Mouse (Mus musculus) forebrain, embryonic 10.5 days (tissue): ENCODE measurements around the gene Elf5. TPM values are rescaled to one million over a fixed set of nuclear protein-coding genes. Genes with fewer than 3 reads are reported as not detected.
A peak's percentile ranks its signal among the peaks of the same experiment; 100 is the strongest.

Experiments used
- DNase-seq: peaks from one replicate; pipeline ENCODE4 v3.0.0-alpha.2; 2017; ENCODE audit warnings: low spot score; ENCODE audit errors: extremely low spot score
- H3K27ac ChIP-seq: fragments of 300-500 bp; sonication (generic); 2 replicates; pipeline ENCODE4 v1.5.1; 2016; ENCODE audit warnings: mild to moderate bottlenecking
- H3K27me3 ChIP-seq: fragments of 300-500 bp; sonication (generic); 2 replicates; pipeline ENCODE4 v1.6.1; 2016; ENCODE audit warnings: mild to moderate bottlenecking; ENCODE audit not compliant: poor library complexity, severe bottlenecking
- H3K36me3 ChIP-seq: fragments of 300-500 bp; sonication (generic); replicated peaks from 2 replicates; pipeline ENCODE4 v1.6.1; 2016; ENCODE audit warnings: mild to moderate bottlenecking, moderate library complexity
- H3K4me1 ChIP-seq: fragments of 300-500 bp; sonication (generic); 2 replicates; pipeline ENCODE4 v1.6.1; 2016
- H3K4me3 ChIP-seq: fragments of 300-500 bp; sonication (generic); 2 replicates; pipeline ENCODE4 v1.5.1; 2016; ENCODE audit warnings: mild to moderate bottlenecking, moderate library complexity
- H3K9me3 ChIP-seq: fragments of 300-500 bp; sonication (generic); 2 replicates; pipeline ENCODE4 v1.6.1; 2016; ENCODE audit warnings: mild to moderate bottlenecking, moderate library complexity
- WGBS: fragments of 180-500 bp; shearing (Covaris S2); methylation state at CpG from one replicate; pipeline ENCODE4 v1.1.7; 2016; 5-methylcytosine and 5-hydroxymethylcytosine counted together
- polyA plus RNA-seq: library from polyadenylated mRNA; unstranded; fragments of >200 nt; fragmentation: Nextera tagmentation; extraction: Ambion mirVana; gene quantifications from 2 replicates; pipeline ENCODE4 v1.2.1, GENCODE M21; 2016

Gene Elf5
- polyA plus RNA-seq, 1 experiment from 2014 or later: 0.07 TPM

GRCm38 (mm10) chr2:103483986-103484520, 72.6 kb downstream of the Elf5 start:
- no peak for DNase-seq

GRCm38 (mm10) chr2:103484617-103485401, 73.3 kb downstream of the Elf5 start, which contains the start of gene Cat:
Gene Cat (minus strand): TSS chr2:103485160.
- Histone ChIP-seq H3K27me3 (no peaks in the 10 kb centered on the region), H3K4me3 (peak within 1 kb of the TSS; percentile 91), H3K27ac (peak within 1 kb of the TSS; percentile 96), H3K4me1 (peaks cover 35% of the 10 kb centered on the region), H3K9me3 (no peaks in the 10 kb centered on the region), H3K36me3 (no peaks in the 10 kb centered on the region)
- 0% methylated on average over 41 of the region's 41 CpGs for WGBS
- peak; percentile 96 for DNase-seq

More at GRCm38 (mm10) chr2:103483986-103484520, 72.6 kb downstream of the Elf5 start:
- H3K4me1 ChIP-seq: peaks cover 28% of the 10 kb centered on the region
- 48% methylated on average over 5 of the region's 5 CpGs for WGBS
- peak overlapping the region; percentile 96 for H3K27ac ChIP-seq
- no peaks in the 10 kb centered on the region for H3K36me3 ChIP-seq
- H3K9me3 ChIP-seq: no peaks in the 10 kb centered on the region
- H3K27me3 ChIP-seq: no peaks in the 10 kb centered on the region
- peak overlapping the region; percentile 91 for H3K4me3 ChIP-seq

DNA sequence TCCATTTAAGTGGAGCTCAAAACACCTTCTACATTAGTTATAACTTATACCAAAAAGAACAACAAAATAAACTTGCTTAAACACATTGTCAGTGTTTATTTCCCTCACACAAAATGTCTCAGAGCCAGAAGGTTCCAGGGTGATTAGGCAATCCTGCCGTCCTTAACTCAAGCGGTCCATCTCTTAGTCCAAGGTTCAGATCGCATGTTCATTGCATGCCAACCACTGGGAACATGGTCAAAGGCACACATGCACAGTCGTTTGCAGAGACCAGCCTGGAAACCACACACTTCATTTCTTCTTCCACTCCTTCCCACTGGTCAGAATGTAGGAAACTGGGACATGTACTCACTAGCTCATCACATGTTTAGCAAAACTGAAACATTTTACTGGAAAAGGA, 81.0 kb downstream of the Elf5 start:
- H3K36me3 ChIP-seq: no peaks in the 10 kb centered on the region
- 90% methylated on average over 4 of the region's 4 CpGs for WGBS
- no peaks in the 10 kb centered on the region for H3K9me3 ChIP-seq
- no peaks in the 10 kb centered on the region for H3K27me3 ChIP-seq
- peaks cover 8% of the 10 kb centered on the region for H3K4me1 ChIP-seq
- DNase-seq: no peak
- H3K27ac ChIP-seq: no peak overlapping the region
- no peak overlapping the region for H3K4me3 ChIP-seq

DNA sequence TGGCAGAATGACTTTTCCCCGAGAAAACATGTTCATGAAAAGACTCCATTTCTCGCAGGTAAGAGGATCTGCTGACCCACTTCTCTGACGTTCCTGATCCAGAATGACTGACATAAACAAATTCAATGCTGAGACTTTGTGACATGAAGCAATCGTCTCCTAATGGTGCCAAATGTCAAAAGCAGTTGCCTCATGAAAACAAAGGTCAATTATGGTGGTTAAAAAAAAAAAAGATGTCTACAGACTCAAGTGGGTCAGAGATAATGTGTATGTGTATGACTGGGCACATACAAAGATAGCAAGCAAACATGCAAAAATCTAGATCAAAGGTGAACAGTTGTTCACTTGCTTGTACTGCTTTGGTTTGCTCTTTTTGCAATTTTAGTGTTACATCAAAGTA, 82.3 kb downstream of the Elf5 start:
- no peaks in the 10 kb centered on the region for H3K27me3 ChIP-seq

GRCm38 (mm10) chr2:103495633-103496418, 84.3 kb downstream of the Elf5 start:
- no peak overlapping the region for H3K27ac ChIP-seq
- no peaks in the 10 kb centered on the region for H3K9me3 ChIP-seq
- WGBS: 92% methylated on average over 6 of the region's 6 CpGs
- H3K27me3 ChIP-seq: no peaks in the 10 kb centered on the region
- no peaks in the 10 kb centered on the region for H3K36me3 ChIP-seq
- no peak overlapping the region for H3K4me3 ChIP-seq
- no peak for DNase-seq
- no peaks in the 10 kb centered on the region for H3K4me1 ChIP-seq

More for the DNA sequence above, 82.3 kb downstream of the Elf5 start:
- Histone ChIP-seq H3K4me1 (peaks cover 8% of the 10 kb centered on the region), H3K9me3 (no peaks in the 10 kb centered on the region), H3K36me3 (no peaks in the 10 kb centered on the region), H3K4me3 (no peak overlapping the region), H3K27ac (no peak overlapping the region)
- 82% methylated on average over 4 of the region's 4 CpGs for WGBS
- no peak for DNase-seq

Other genes with a start within 250 kb of the Elf5 start
- gene Ehf, start 108.4 kb upstream of the Elf5 start, polyA plus RNA-seq: not detected in 2 replicates
- gene Cat, start 73.5 kb downstream of the Elf5 start, polyA plus RNA-seq: 96.7 and 98.2 TPM in 2 replicates
- gene Abtb2, start 154.6 kb downstream of the Elf5 start, polyA plus RNA-seq: 11.5 and 12.9 TPM in 2 replicates